Mouse (Mus musculus) left cerebral cortex, postnatal 4 days (tissue): Measurements from ENCODE around the gene Crybg3. TPM values are rescaled to one million over a fixed set of nuclear protein-coding genes. Genes with fewer than 3 reads are reported as not detected.

Source experiments
- DNase-seq: peaks from one replicate; pipeline ENCODE4 v3.0.0-alpha.2; 2022
- intact Hi-C: fragments of 180-260 bp; cut with DNase I; formaldehyde crosslinking; loops from one replicate; pipeline ENCODE4 v1.15.1; 2025
- total RNA-seq, 2 experiments: library from RNA; stranded (reverse); gene quantifications; 2 replicates each; pipeline ENCODE4 v1.2.3; 2021

Crybg3 gene
- total RNA-seq, 2 experiments from 2014 or later: 4.7 to 4.8 TPM

- intact Hi-C loops: no loop called here
- no peak for DNase-seq
These were observed 59.8 kb downstream of the Crybg3 start for GRCm38 (mm10) chr16:59540944-59541343.

DNA sequence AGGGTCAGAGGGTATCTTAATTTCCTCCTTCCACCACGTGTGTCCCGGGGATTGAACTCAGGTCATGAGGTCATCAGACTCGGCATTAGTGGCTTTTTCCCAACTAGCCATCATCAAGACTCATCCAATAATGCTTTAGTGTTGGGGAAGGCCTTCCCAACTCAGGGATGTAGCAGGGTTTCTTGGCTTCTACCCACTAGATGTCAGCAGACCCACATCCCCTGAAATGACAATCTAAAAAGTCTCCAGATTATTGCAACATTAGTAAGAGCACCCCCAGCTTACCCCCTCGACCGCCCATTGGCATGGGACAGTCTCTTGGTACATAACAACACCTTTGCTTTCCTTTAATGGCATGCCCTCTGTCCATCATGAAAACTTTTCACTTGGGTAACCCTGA is 65.1 kb downstream of the Crybg3 start:
- no peak for DNase-seq
- intact Hi-C loops: no loop called here

DNA sequence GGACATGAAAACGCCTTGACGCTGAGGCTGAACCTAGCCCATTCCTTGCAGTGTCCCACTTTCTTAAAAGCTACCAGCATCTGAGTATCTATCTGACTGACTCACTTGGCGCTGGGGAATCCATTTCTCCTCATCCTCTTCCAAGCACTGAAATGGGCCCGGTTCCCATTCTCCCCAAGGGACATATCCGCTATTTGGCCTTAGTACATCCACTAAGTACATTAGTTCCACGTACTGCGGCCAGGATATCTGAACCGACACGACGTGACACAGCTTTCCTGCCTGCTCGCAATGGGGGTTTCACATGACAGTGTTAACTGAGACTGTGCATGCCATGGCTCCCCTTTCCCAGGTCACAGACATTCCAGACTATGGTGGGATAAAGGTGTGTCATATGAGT is 66.4 kb downstream of the Crybg3 start:
- no peak for DNase-seq
- intact Hi-C loops: no loop called here

GRCm38 (mm10) chr16:59532561-59532960 is 68.2 kb downstream of the Crybg3 start:
- intact Hi-C loops: no loop called here
- DNase-seq: no peak

DNA sequence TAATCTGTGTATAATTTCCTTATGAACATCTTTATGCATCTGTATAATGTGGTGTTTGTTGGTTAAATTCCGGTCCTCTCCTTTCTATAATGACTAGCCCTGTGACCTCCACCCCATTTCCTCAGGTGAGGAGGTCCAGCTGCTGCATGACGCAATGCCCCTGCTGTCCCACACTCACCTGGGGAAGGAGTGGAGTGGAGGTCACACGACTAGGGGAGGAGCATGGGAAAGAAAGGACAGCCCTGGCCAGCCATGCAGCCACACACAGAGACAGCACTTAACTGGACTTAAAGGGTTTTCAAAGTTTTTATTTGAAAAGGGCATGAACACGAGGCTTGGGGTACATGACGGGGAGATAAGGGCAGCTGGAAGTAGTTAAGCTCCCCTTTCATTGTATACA is 69.5 kb downstream of the Crybg3 start:
- DNase-seq: no peak
- intact Hi-C loops: no loop called here

DNA sequence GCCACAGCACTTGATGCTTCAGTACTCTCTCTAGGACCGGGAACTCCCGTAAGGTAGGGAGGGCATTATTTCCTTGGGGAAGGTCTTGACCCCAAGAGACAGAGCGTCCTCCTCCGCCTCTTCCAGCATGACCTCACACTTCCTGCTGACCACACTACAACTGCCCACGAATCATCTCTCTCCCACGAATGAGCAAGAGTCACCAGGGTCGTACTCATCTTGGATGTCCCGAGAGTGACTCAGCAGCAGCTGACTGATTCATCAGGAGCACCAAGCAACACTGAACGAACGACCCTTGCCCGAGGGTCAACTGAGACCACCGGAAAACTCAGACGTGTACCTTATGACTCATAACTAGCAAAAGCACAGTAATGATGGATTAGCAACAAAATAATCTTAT is 71.2 kb downstream of the Crybg3 start:
- intact Hi-C loops: no loop called here
- no peak for DNase-seq

DNA sequence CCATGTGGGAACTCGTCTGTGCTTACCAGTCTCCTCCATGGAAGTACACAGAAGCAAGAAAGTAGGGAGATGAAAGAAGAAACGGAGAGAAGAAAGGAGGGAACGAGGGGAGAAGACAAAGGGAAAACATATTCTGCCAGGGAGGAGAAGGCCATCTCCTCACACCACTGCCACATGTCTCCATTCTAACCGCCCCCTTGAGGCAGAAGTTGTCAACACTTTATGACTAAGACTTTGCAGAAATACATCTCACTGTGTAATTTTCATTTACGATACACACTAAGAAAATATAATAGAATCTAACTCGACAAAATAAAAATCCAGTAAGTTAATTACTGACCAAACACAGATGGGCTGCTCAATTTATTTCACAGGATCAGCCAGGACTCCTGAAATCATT is 73.8 kb downstream of the Crybg3 start:
- intact Hi-C loops: no loop called here
- DNase-seq: no peak

GRCm38 (mm10) chr16:59521752-59522423 is 78.9 kb downstream of the Crybg3 start:
- intact Hi-C loops: no loop called here
- DNase-seq: no peak

GRCm38 (mm10) chr16:59517447-59518219 is 83.1 kb downstream of the Crybg3 start:
- no peak for DNase-seq
- intact Hi-C loops: no loop called here

DNA sequence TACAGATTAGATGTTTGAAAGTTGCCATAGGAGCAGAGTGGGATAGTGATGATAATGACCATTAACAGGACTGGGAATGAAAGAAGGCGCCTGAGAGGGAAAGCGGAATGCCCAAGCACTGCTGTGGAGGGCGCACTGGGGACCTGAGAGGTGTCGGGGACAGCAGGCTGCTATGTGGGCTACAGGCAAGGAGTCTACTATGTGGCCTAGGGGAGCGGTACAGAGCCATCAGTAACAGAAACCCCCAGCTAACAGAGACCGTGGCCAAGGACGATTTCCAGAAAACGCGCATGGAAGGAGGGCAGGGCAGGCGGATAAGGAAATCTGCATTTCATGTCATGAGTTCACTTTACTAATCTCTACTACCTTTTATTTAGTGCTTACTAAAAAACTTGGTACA is 83.8 kb downstream of the Crybg3 start:
- intact Hi-C loops: no loop called here
- DNase-seq: no peak

- intact Hi-C loops: no loop called here
- DNase-seq: no peak
These were observed 85.6 kb downstream of the Crybg3 start for GRCm38 (mm10) chr16:59515169-59515568.

- DNase-seq: no peak
- intact Hi-C loops: no loop called here
These were observed 90.9 kb downstream of the Crybg3 start for GRCm38 (mm10) chr16:59509830-59510229.

- no peak for DNase-seq
- intact Hi-C loops: no loop called here
These were observed 101.6 kb downstream of the Crybg3 start for GRCm38 (mm10) chr16:59499180-59499579.

DNA sequence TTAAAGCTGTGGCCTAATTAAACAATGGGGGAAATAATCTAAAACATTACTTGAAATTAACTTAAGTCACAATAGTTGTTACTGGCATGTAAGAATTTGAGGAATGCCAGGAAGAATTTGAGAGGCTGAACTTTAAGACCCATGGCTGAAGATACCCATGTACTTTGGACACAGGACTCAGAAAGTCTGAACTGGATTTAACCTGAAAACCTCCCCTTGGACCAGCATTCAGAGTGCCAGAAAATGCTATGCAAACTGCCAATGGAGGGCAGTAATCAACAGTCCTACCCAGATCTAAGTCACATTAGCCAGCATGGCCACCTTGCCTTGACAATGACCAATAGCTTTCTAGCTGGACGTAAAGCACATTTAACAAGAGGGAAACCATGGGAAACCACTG is 102.8 kb downstream of the Crybg3 start:
- intact Hi-C loops: no loop called here
- DNase-seq: no peak

DNA sequence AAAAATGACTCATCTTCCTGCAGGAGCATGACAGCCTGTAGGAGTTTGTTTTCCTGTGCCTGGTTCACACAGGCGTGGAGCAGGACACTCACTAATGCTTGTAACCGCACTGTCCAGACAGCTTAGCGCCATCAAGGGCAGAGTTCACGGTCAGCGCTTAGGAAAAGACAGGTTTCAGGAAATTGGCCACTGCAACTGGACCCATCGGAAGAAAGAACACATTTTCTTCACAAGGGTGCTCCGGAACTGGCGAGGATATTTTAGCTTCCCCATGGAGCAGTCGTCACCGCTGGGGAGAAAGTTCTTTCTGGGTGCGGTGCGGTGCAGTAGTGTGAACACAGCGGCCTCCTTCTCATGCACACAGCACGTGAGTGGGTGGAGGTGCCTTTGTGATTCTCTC is 107.6 kb downstream of the Crybg3 start:
- intact Hi-C loops: no loop called here

DNA sequence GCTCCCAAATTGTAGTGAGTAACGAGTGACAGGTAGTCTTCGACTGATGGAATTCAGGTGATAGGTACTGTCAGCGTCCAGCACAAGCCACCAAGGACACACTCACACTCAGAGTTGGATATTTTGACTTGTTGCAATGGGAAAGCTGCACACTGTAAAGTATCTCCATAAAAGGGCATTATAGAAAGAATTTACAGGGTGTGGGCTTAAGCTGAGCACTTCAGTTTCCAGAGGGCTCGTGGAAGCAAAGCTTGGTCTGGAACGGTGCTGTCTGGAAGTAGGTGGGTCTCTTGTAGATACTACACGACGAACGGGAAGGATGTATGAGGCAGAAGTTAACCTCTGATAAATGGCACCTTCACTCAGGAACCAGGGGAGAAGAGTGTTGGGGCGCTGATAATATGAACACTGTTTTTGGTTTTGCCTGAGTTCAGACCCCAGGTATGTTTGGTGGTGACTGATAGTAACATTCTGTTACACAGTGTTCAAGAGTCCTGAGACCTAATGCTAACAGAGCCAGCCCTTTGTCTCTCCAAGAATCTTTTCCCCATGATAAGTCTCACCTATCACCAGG is 112.7 kb downstream of the Crybg3 start:
- DNase-seq: no peak
- intact Hi-C loops: no loop called here

More for the DNA sequence above, 107.6 kb downstream of the Crybg3 start:
- no peak for DNase-seq

GRCm38 (mm10) chr16:59487239-59487638 is 113.5 kb downstream of the Crybg3 start:
- intact Hi-C loops: no loop called here
- DNase-seq: no peak

GRCm38 (mm10) chr16:59477955-59478354 is 122.8 kb downstream of the Crybg3 start:
- intact Hi-C loops: no loop called here
- DNase-seq: no peak

DNA sequence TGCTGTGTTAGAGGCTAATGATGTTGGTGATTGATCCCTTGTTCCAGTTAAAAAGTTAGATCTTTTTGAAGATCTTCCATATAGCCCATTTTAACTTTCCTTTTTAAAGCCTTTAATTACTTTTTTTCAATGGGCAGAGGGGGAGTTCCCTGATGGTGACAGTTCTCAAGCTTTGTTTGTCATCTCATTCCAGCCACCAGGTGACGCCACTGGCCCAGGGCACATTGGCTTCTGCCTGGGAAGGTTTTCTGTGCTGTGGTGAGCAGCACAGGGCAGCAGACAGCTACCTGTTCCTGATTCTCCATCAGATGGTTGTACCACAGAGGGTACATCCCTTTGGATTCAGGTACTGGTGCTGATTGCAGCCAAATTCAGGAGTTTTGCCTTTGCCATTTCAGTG is 126.0 kb downstream of the Crybg3 start:
- intact Hi-C loops: loop anchor here (2.0 kb wide), 1 partner anchor 142 kb away; no protein-coding TSS in a partner anchor
- DNase-seq: peak; percentile 71

DNA sequence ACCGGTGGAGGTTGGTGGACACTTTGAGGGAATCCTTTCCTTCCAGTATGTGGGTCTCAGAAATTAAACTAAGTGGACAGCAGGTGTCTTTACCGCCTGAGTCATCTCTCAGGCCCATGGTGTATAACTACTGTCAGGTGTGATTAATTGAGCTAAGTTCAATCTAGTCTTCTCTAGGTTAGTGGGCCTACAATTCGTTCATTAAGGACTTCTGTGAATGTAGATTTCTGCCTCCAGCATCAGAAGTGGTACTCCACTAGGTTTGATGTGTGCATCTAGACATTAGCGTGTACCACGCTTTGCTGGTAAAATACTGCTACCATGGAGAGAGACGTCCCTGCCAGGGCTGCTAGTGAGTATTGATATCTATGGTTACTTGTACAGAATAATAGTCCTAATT is 128.2 kb downstream of the Crybg3 start:
- DNase-seq: no peak
- intact Hi-C loops: no loop called here

GRCm38 (mm10) chr16:59471637-59472278 is 129.0 kb downstream of the Crybg3 start, which contains the start of gene Riox2:
TSS of gene Riox2 (plus strand) at chr16:59471775.
- peak; percentile 83 for DNase-seq
- intact Hi-C loops: no loop called here
